In genomic region chr4:7847411-7847810, GRCm38 (mm10) we compare ENCODE assay signal across 29 mouse cellular contexts.
DNase-seq lines count a peak whose midpoint lies in the region; ATAC-seq and TF ChIP-seq lines count a peak whose summit lies in the region.
"Had no signal": no experiment of that assay in that cellular context is flagged by ENCODE, and none has a peak within 500 bp of the region (broad histone marks: within the 10 kb centered on the region; RNA-seq: fewer than 3 reads in every experiment).

No protein-coding gene starts in this region.

- DNase-seq in forebrain, postnatal 0 days, result peak; percentile 14
- DNase-seq in forebrain, embryonic 10.5 days (ENCODE audit: extremely low spot score, low spot score), result no peak
- peak; percentile 17 for DNase-seq in layer of hippocampus, adult 9-11 months
- no peak for DNase-seq in layer of hippocampus, adult 9-10 months (ENCODE audit: low spot score)
- peak; percentile 3 to 16 for DNase-seq in right cerebral cortex, adult 2 months (ENCODE audit: low spot score in 2 of 2)
- no peak for DNase-seq in right cerebral cortex, adult 18-20 months
- DNase-seq in heart, postnatal 36 days, result no peak
- DNase-seq: adrenal gland, adult 8-10 months; cerebellum, adult 8-10 months; cerebellum, postnatal 25 days; gastrocnemius, adult 2 months; gastrocnemius, postnatal 36 days; heart, adult 18-20 months; heart, postnatal 4 days; kidney, adult 11 months; kidney, postnatal 36 days; liver, postnatal 0 days; lung, postnatal 36 days; thymus, postnatal 14 days had no signal

- H3K27me3 ChIP-seq in forebrain, postnatal 0 days (ENCODE audit: insufficient read depth, low read length), result no peaks in the 10 kb centered on the region
- H3K27me3 ChIP-seq in forebrain, embryonic 10.5 days (ENCODE audit: poor library complexity, severe bottlenecking), result no peaks in the 10 kb centered on the region
- H3K27me3 ChIP-seq: hindbrain, embryonic 13.5 days; liver, embryonic 12.5 days; megakaryocyte, embryonic 14.5 days; midbrain, embryonic 12.5 days; neural tube, embryonic 12.5 days; stomach, embryonic 15.5 days had no signal

- ATAC-seq in forebrain, postnatal 0 days, result peak; percentile 51; the same call in 1 of the 2 replicates
- ATAC-seq: forebrain, embryonic 14.5 days; liver, embryonic 12.5 days; liver, postnatal 0 days had no signal

- H3K4me1 ChIP-seq in forebrain, postnatal 0 days (ENCODE audit: insufficient read depth), result no peaks in the 10 kb centered on the region
- H3K4me1 ChIP-seq in forebrain, embryonic 10.5 days, result no peaks in the 10 kb centered on the region
- H3K4me1 ChIP-seq: hindbrain, embryonic 13.5 days; liver, embryonic 12.5 days; midbrain, embryonic 12.5 days; neural tube, embryonic 12.5 days; stomach, embryonic 15.5 days had no signal

- H3K4me3 ChIP-seq in forebrain, postnatal 0 days (ENCODE audit: low read depth, low read length), result no peak overlapping the region
- no peak overlapping the region for H3K4me3 ChIP-seq in forebrain, embryonic 10.5 days
- H3K4me3 ChIP-seq: gastrocnemius, adult 2 months; hindbrain, embryonic 13.5 days; liver, embryonic 12.5 days; megakaryocyte, embryonic 14.5 days; midbrain, embryonic 12.5 days; myocyte; neural tube, embryonic 12.5 days; stomach, embryonic 15.5 days had no signal

- intact Hi-C loops in heart, postnatal 36 days (cut with DNase I), result no loop called here

- H3K9ac ChIP-seq in forebrain, postnatal 0 days, result no peak overlapping the region
- H3K9ac ChIP-seq: hindbrain, embryonic 13.5 days; liver, embryonic 12.5 days; liver, postnatal 0 days; midbrain, embryonic 12.5 days; neural tube, embryonic 12.5 days; stomach, embryonic 15.5 days had no signal

- TF ChIP-seq CTCF in forebrain, postnatal 0 days (IDR thresholded peaks at IDR 0.05; ENCODE audit: low read depth), result no peak

- H3K36me3 ChIP-seq in forebrain, postnatal 0 days (ENCODE audit: insufficient read depth), result no peaks in the 10 kb centered on the region
- H3K36me3 ChIP-seq in forebrain, embryonic 10.5 days (replicated peaks), result no peaks in the 10 kb centered on the region
- H3K36me3 ChIP-seq: G1E; hindbrain, embryonic 13.5 days; liver, embryonic 12.5 days; midbrain, embryonic 12.5 days; neural tube, embryonic 12.5 days; stomach, embryonic 15.5 days had no signal

- H3K9me3 ChIP-seq in forebrain, postnatal 0 days (ENCODE audit: low read length), result no peaks in the 10 kb centered on the region
- H3K9me3 ChIP-seq in forebrain, embryonic 10.5 days, result no peaks in the 10 kb centered on the region
- H3K9me3 ChIP-seq: G1E; hindbrain, embryonic 13.5 days; liver, embryonic 12.5 days; megakaryocyte, embryonic 14.5 days; midbrain, embryonic 12.5 days; neural tube, embryonic 12.5 days; stomach, embryonic 15.5 days had no signal

- no peak overlapping the region for H3K27ac ChIP-seq in forebrain, postnatal 0 days (ENCODE audit: low read depth, low read length)
- H3K27ac ChIP-seq in forebrain, embryonic 10.5 days, result no peak overlapping the region
- H3K27ac ChIP-seq: gastrocnemius, adult 2 months; hindbrain, embryonic 13.5 days; liver, embryonic 12.5 days; midbrain, embryonic 12.5 days; neural tube, embryonic 12.5 days; stomach, embryonic 15.5 days had no signal

- no peak overlapping the region for H3K4me2 ChIP-seq in forebrain, postnatal 0 days (ENCODE audit: low read depth)
- H3K4me2 ChIP-seq: heart, embryonic 11.5 days; hindbrain, embryonic 13.5 days; liver, embryonic 12.5 days; midbrain, embryonic 12.5 days; neural tube, embryonic 12.5 days; stomach, embryonic 15.5 days had no signal

- 78% methylated on average over 5 of the region's 5 CpGs for WGBS in forebrain, postnatal 0 days
- 88% methylated on average over 5 of the region's 5 CpGs for WGBS in forebrain, embryonic 10.5 days

Comparison
In these comparisons a context has a peak if more than half of its experiments do, and no peak if none do; other contexts are left out.
1. DNase-seq: peak in forebrain, postnatal 0 days (single experiment), layer of hippocampus, adult 9-11 months (single experiment) and right cerebral cortex, adult 2 months (2 of 2); none in forebrain, embryonic 10.5 days (single experiment), layer of hippocampus, adult 9-10 months (single experiment), right cerebral cortex, adult 18-20 months (single experiment) and heart, postnatal 36 days (0 of 2).